Mouse (Mus musculus) hematopoietic stem cell, adult 5-6 weeks (primary cell): Measurements from ENCODE around the gene Sprr1a. TPM values are rescaled to one million over a fixed set of nuclear protein-coding genes. Genes with fewer than 3 reads are reported as not detected.

ENCODE experiments used
- total RNA-seq: library from RNA; stranded (forward); fragments of 172-1452, 232-1000 nt; gene quantifications from 2 replicates; pipeline ENCODE4 v1.2.3, GENCODE M21; 2017

The Sprr1a gene
- total RNA-seq, 1 experiment from 2014 or later, result not detected

Other genes starting within 250 kb of the Sprr1a start
- not detected in 2 replicates for gene Sprr2a3, start 200.5 kb downstream of the Sprr1a start, total RNA-seq
- gene Sprr2b, start 169.3 kb downstream of the Sprr1a start, total RNA-seq, result not detected in 2 replicates
- gene Sprr2d, start 146.8 kb downstream of the Sprr1a start, total RNA-seq, result not detected in 2 replicates
- gene Sprr2e, start 133.8 kb downstream of the Sprr1a start, total RNA-seq, result not detected in 2 replicates
- not detected in 2 replicates for gene Sprr2f, start 120.7 kb downstream of the Sprr1a start, total RNA-seq
- not detected in 2 replicates for gene Sprr2h, start 100.2 kb downstream of the Sprr1a start, total RNA-seq
- gene Sprr2i, start 77.9 kb downstream of the Sprr1a start, total RNA-seq, result not detected in 2 replicates
- gene Sprr2j-ps, start 67.8 kb downstream of the Sprr1a start, total RNA-seq, result not detected in 2 replicates
- gene Gm9774, start 56.5 kb downstream of the Sprr1a start, total RNA-seq, result 1.0 and 1.6 TPM in 2 replicates
- not detected in 2 replicates for gene Sprr2k, start 53.3 kb downstream of the Sprr1a start, total RNA-seq
- gene Sprr1b, start 47.1 kb downstream of the Sprr1a start, total RNA-seq, result not detected in 2 replicates
- gene Sprr3, start 27.2 kb downstream of the Sprr1a start, total RNA-seq, result not detected in 2 replicates
- not detected in 2 replicates for gene Sprr4, start 14.6 kb upstream of the Sprr1a start, total RNA-seq
- gene 2310046K23Rik, start 48.6 kb upstream of the Sprr1a start, total RNA-seq, result not detected in 2 replicates
- not detected in 2 replicates for gene Ivl, start 87.8 kb upstream of the Sprr1a start, total RNA-seq
- not detected in 2 replicates for gene Smcp, start 103.1 kb upstream of the Sprr1a start, total RNA-seq
- not detected in 2 replicates for gene 2210017I01Rik, start 121.6 kb upstream of the Sprr1a start, total RNA-seq
- not detected in 2 replicates for gene Lce6a, start 135.8 kb upstream of the Sprr1a start, total RNA-seq
- not detected in 2 replicates for gene Lce1a1, start 162.4 kb upstream of the Sprr1a start, total RNA-seq
- not detected in 2 replicates for gene Lce1b, start 171.0 kb upstream of the Sprr1a start, total RNA-seq
- gene Lce1a2, start 184.4 kb upstream of the Sprr1a start, total RNA-seq, result not detected in 2 replicates
- gene Lce1c, start 193.4 kb upstream of the Sprr1a start, total RNA-seq, result not detected in 2 replicates
- gene Lce1d, start 201.3 kb upstream of the Sprr1a start, total RNA-seq, result not detected in 2 replicates
- gene Lce1e, start 223.2 kb upstream of the Sprr1a start, total RNA-seq, result not detected in 2 replicates
- gene Lce1f, start 234.5 kb upstream of the Sprr1a start, total RNA-seq, result not detected in 2 replicates